Mouse (Mus musculus) bone marrow, adult 2 months (tissue): ENCODE results near the gene Rftn1.

Experiments
- CTCF ChIP-seq: fragments of 200-500 bp; IDR thresholded peaks from 2 replicates; pipeline ENCODE4 v1.5.1; 2011; ENCODE audit warnings: low read length, control low read depth; ENCODE audit not compliant: control insufficient read depth, insufficient read depth
- POLR2A ChIP-seq: fragments of 200-500 bp; IDR thresholded peaks from 2 replicates; pipeline ENCODE4 v1.6.1; 2011; ENCODE audit warnings: low read depth, mild to moderate bottlenecking, control low read depth, low read length, borderline replicate concordance; ENCODE audit not compliant: control insufficient read depth

DNA sequence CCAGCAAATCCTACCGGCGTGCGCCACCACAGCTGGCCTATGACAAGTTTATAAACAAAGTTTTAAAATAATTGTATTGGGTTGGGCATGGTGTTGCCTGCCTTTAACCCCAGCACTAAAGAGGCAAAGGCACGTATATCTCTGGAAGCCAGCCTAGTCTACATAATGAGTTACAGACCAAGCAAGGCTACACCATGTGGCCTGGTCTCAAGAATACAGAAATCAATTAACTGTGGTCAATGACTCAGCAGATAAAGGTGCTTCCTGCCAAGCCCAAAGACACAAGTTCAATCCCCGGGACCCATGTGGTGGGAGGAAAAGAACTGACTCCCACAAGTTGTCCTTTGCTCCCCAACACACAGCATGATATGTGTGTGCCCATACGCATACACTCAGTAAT is 30.1 kb downstream of the Rftn1 start:
- TF ChIP-seq CTCF (no peak), POLR2A (no peak)
